ENCODE assay signal across 8 mouse cellular contexts in the genomic region with DNA sequence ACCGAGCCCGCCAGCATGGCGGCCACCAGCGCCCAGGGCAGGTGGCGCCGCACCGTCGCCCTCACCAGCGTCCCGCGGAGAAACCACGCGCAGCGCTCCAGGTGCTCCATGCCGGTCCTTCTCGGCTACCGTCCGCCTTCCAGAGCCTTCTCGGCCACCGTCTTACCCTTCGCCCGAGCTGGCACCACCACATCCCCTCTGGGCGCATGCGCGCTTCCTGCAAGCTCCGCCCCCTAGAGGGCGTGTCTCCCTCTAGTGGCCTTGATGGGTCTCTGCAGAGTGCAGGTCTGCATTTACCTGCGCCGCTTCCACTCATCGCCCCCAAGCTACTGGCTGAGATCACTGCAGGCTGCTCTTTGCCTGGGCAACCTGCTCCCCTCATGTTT. TPM values are rescaled to one million over a fixed set of nuclear protein-coding genes. Genes with fewer than 3 reads are reported as not detected.
DNase-seq lines count a peak whose midpoint lies in the region; ATAC-seq lines count a peak whose summit lies in the region.

Fitm2 (minus strand) TSS at position 164 of the 386 bp plus-strand sequence.

- H3K4me3 ChIP-seq in hindbrain, embryonic 11.5 days (ENCODE audit: low read depth, low read length), result peak within 1 kb of the TSS; percentile 86

- no peak within 1 kb of the TSS for H3K27ac ChIP-seq in hindbrain, embryonic 11.5 days (ENCODE audit: low read depth, low read length)

- peak; percentile 97 for DNase-seq in MN1 (ENCODE audit: low spot score)
- peak; percentile 97 for DNase-seq in cerebellum, adult 9-10 months
- peak; percentile 88 to 99 for DNase-seq in frontal cortex, adult 2 months (ENCODE audit: extremely low spot score in 1 of 2, low spot score in 1 of 2)
- DNase-seq in hindbrain, embryonic 11.5 days (ENCODE audit: low spot score), result peak; percentile 99
- DNase-seq in layer of hippocampus, postnatal 10 days (ENCODE audit: low spot score in 2 of 2), result peak; percentile 97 to 98
- DNase-seq in lung, postnatal 10 days, result peak; percentile 96
- peak; percentile 94 for DNase-seq in ovary, postnatal 36 days (ENCODE audit: low spot score)
- peak; percentile 97 for DNase-seq in thymus, postnatal 25 days

- peak; percentile 90 for ATAC-seq in hindbrain, embryonic 11.5 days (ENCODE audit: low FRiP score)

- WGBS in hindbrain, embryonic 11.5 days, result 0% methylated on average over 30 of the region's 30 CpGs

- no peaks in the 10 kb centered on the region for H3K9me3 ChIP-seq in hindbrain, embryonic 11.5 days (ENCODE audit: control insufficient read depth, low read length)

- H3K27me3 ChIP-seq in hindbrain, embryonic 11.5 days (ENCODE audit: control insufficient read depth, insufficient read depth, low read length), result no peaks in the 10 kb centered on the region

- H3K4me1 ChIP-seq in hindbrain, embryonic 11.5 days (replicated peaks; ENCODE audit: control insufficient read depth, insufficient read depth, low read length), result peaks cover 5% of the 10 kb centered on the region; the same call in 1 of the 2 replicates

- peak within 1 kb of the TSS; percentile 89 for H3K4me2 ChIP-seq in hindbrain, embryonic 11.5 days (replicated peaks; ENCODE audit: low read depth, low read length)

- no peaks in the 10 kb centered on the region for H3K36me3 ChIP-seq in hindbrain, embryonic 11.5 days (ENCODE audit: control insufficient read depth, insufficient read depth, low read length)

- H3K9ac ChIP-seq in hindbrain, embryonic 11.5 days (ENCODE audit: low read depth, low read length), result peak within 1 kb of the TSS; percentile 85

RNA-seq across cellular contexts. Expression of gene Fitm2, which starts in this region (rescaled TPM):
- polyA plus RNA-seq in frontal cortex, adult 2 months (2012; rRNA removed), result 10.3 and 11.2 TPM in 2 replicates
- 8.0 and 9.0 TPM in 2 replicates for polyA plus RNA-seq in hindbrain, embryonic 11.5 days (2014; fragmentation: Nextera tagmentation; extraction: Ambion mirVana)
- 10 to 100 TPM; 17.9 to 18.8 TPM for total RNA-seq in layer of hippocampus, postnatal 10 days (2021)
